Mouse (Mus musculus) adipocyte (in vitro differentiated cells): ENCODE measurements around the gene Ddx23.

Source experiments
- DNase-seq: peaks from one replicate; pipeline ENCODE4 v3.0.0-alpha.2; 2016; ENCODE audit warnings: low spot score

Gene Ddx23

GRCm38 (mm10) chr15:98674284-98674993, 11.7 kb upstream of the Ddx23 start:
- DNase-seq = no peak

- no peak for DNase-seq
Measured at GRCm38 (mm10) chr15:98673732-98674131, 11.0 kb upstream of the Ddx23 start.

GRCm38 (mm10) chr15:98672592-98672991, 9.9 kb upstream of the Ddx23 start:
- DNase-seq = peak; percentile 74

GRCm38 (mm10) chr15:98664042-98664907, 1.6 kb upstream of the Ddx23 start:
- peak; percentile 77 for DNase-seq

- DNase-seq = peak; percentile 74
Measured at GRCm38 (mm10) chr15:98662198-98662566, 512 bp downstream of the Ddx23 start.

GRCm38 (mm10) chr15:98656982-98657751, 5.5 kb downstream of the Ddx23 start:
- DNase-seq = no peak

GRCm38 (mm10) chr15:98652174-98652573, 10.5 kb downstream of the Ddx23 start:
- DNase-seq = no peak

GRCm38 (mm10) chr15:98651431-98651830, 11.3 kb downstream of the Ddx23 start:
- no peak for DNase-seq

- DNase-seq = no peak
Measured at GRCm38 (mm10) chr15:98648071-98648470, 14.6 kb downstream of the Ddx23 start.

- no peak for DNase-seq
Measured at GRCm38 (mm10) chr15:98647308-98647707, 15.4 kb downstream of the Ddx23 start.

GRCm38 (mm10) chr15:98646737-98647136, 16.0 kb downstream of the Ddx23 start:
- no peak for DNase-seq

GRCm38 (mm10) chr15:98645057-98646026, 17.4 kb downstream of the Ddx23 start:
- DNase-seq = no peak

- no peak for DNase-seq
Measured at GRCm38 (mm10) chr15:98644406-98644805, 18.3 kb downstream of the Ddx23 start.

- no peak for DNase-seq
Measured at GRCm38 (mm10) chr15:98640157-98640556, 22.5 kb downstream of the Ddx23 start.

GRCm38 (mm10) chr15:98637155-98637554, 25.5 kb downstream of the Ddx23 start:
- no peak for DNase-seq

GRCm38 (mm10) chr15:98636517-98636916, 26.2 kb downstream of the Ddx23 start:
- DNase-seq = no peak

GRCm38 (mm10) chr15:98635291-98635841, 27.3 kb downstream of the Ddx23 start:
- DNase-seq = no peak

GRCm38 (mm10) chr15:98634541-98635081, 28.1 kb downstream of the Ddx23 start:
- DNase-seq = peak; percentile 36

- no peak for DNase-seq
Measured at GRCm38 (mm10) chr15:98633822-98634470, 28.7 kb downstream of the Ddx23 start.

- no peak for DNase-seq
Measured at GRCm38 (mm10) chr15:98632921-98633320, 29.8 kb downstream of the Ddx23 start.
